Mouse (Mus musculus): ENCODE data around the gene Map4k2. TPM values are rescaled to one million over a fixed set of nuclear protein-coding genes. Genes with fewer than 3 reads are reported as not detected.
A peak's percentile ranks its signal among the peaks of the same experiment; 100 is the strongest.

The Map4k2 gene
- polyA plus RNA-seq, 1 experiment = 10.0 TPM

- TF ChIP-seq MYOG (IDR thresholded peaks at IDR 0.05; ENCODE audit: control insufficient read depth in 1 of 3, insufficient read depth in 1 of 3, insufficient read length in 2 of 3, low read depth in 2 of 3) (no peak), E2F4 (IDR thresholded peaks at IDR 0.05; ENCODE audit: insufficient read depth) (no peak), REST (IDR thresholded peaks at IDR 0.05; ENCODE audit: insufficient read depth, insufficient read length) (no peak), MAX (IDR thresholded peaks at IDR 0.05; ENCODE audit: low read depth) (no peak), POLR2A (IDR thresholded peaks at IDR 0.05; ENCODE audit: insufficient read length, low read depth) (no peak), TCF3 (IDR thresholded peaks at IDR 0.05; ENCODE audit: insufficient read length, low read depth) (no peak), USF1 (IDR thresholded peaks at IDR 0.05; ENCODE audit: low read depth) (no peak), SRF (IDR thresholded peaks at IDR 0.05; ENCODE audit: control insufficient read depth, insufficient read length, low read depth) (no peak), TCF12 (IDR thresholded peaks at IDR 0.05; ENCODE audit: insufficient read depth, poor library complexity, severe bottlenecking) (no peak), CEBPB (IDR thresholded peaks at IDR 0.05; ENCODE audit: insufficient read depth, poor library complexity, severe bottlenecking) (no peak), MYOD1 (IDR thresholded peaks at IDR 0.05; ENCODE audit: control insufficient read depth in 1 of 3, insufficient read length in 2 of 3, low read depth in 2 of 3) (no peak), POLR2AphosphoS2 (IDR thresholded peaks at IDR 0.05; ENCODE audit: insufficient read length, low read depth) (no peak)
- Histone ChIP-seq H3K4me3 (no peak overlapping the region), H3K79me2 (ENCODE audit: control insufficient read depth, insufficient read depth) (peaks cover 11% of the 10 kb centered on the region)
Measured at GRCm38 (mm10) chr19:6376643-6377042, 35.7 kb downstream of the Map4k2 start.

GRCm38 (mm10) chr19:6377327-6378040 lies 36.5 kb downstream of the Map4k2 start:
- Histone ChIP-seq H3K4me2 (ENCODE audit: low read depth) (no peak overlapping the region), H3ac (ENCODE audit: control insufficient read depth, insufficient read length) (no peak overlapping the region), H3K4me3 (no peak overlapping the region), H3K79me2 (ENCODE audit: control insufficient read depth, insufficient read depth) (peaks cover 11% of the 10 kb centered on the region), H3K27me3 (ENCODE audit: control insufficient read depth, insufficient read depth, insufficient read length) (no peaks in the 10 kb centered on the region), H3K36me3 (ENCODE audit: control insufficient read depth, insufficient read depth) (peaks cover 47% of the 10 kb centered on the region)
- TF ChIP-seq REST (IDR thresholded peaks at IDR 0.05; ENCODE audit: insufficient read depth, insufficient read length) (no peak), POLR2AphosphoS2 (IDR thresholded peaks at IDR 0.05; ENCODE audit: insufficient read length, low read depth) (peak; percentile 22)

More at GRCm38 (mm10) chr19:6376643-6377042, 35.7 kb downstream of the Map4k2 start:
- Histone ChIP-seq H3ac (ENCODE audit: control insufficient read depth, insufficient read length) (no peak overlapping the region), H3K27me3 (ENCODE audit: control insufficient read depth, insufficient read depth, insufficient read length) (no peaks in the 10 kb centered on the region), H3K36me3 (ENCODE audit: control insufficient read depth, insufficient read depth) (peaks cover 56% of the 10 kb centered on the region), H3K4me2 (ENCODE audit: low read depth) (no peak overlapping the region)

GRCm38 (mm10) chr19:6380411-6381166 lies 39.7 kb downstream of the Map4k2 start:
- Histone ChIP-seq H3ac (ENCODE audit: control insufficient read depth, insufficient read length) (no peak overlapping the region), H3K36me3 (ENCODE audit: control insufficient read depth, insufficient read depth) (peaks cover 27% of the 10 kb centered on the region), H3K27me3 (ENCODE audit: control insufficient read depth, insufficient read depth, insufficient read length) (no peaks in the 10 kb centered on the region), H3K4me3 (no peak overlapping the region), H3K4me2 (ENCODE audit: low read depth) (no peak overlapping the region), H3K79me2 (ENCODE audit: control insufficient read depth, insufficient read depth) (no peaks in the 10 kb centered on the region)
- TF ChIP-seq SRF (IDR thresholded peaks at IDR 0.05; ENCODE audit: control insufficient read depth, insufficient read length, low read depth) = no peak
- TF ChIP-seq POLR2A (IDR thresholded peaks at IDR 0.05; ENCODE audit: insufficient read length, low read depth) = peak; percentile 14
- peak; percentile 68 for TF ChIP-seq POLR2AphosphoS2 (IDR thresholded peaks at IDR 0.05; ENCODE audit: insufficient read length, low read depth)
- TF ChIP-seq MAX (IDR thresholded peaks at IDR 0.05; ENCODE audit: low read depth) = no peak

- Histone ChIP-seq H3K36me3 (ENCODE audit: control insufficient read depth, insufficient read depth) (peaks cover 26% of the 10 kb centered on the region), H3K79me2 (ENCODE audit: control insufficient read depth, insufficient read depth) (no peaks in the 10 kb centered on the region), H3K27me3 (ENCODE audit: control insufficient read depth, insufficient read depth, insufficient read length) (no peaks in the 10 kb centered on the region), H3K4me3 (no peak overlapping the region), H3ac (ENCODE audit: control insufficient read depth, insufficient read length) (no peak overlapping the region), H3K4me2 (ENCODE audit: low read depth) (no peak overlapping the region)
- TF ChIP-seq POLR2AphosphoS2 (IDR thresholded peaks at IDR 0.05; ENCODE audit: insufficient read length, low read depth) = peak; percentile 33
- no peak for TF ChIP-seq TCF3 (IDR thresholded peaks at IDR 0.05; ENCODE audit: insufficient read length, low read depth)
- TF ChIP-seq MYOG (IDR thresholded peaks at IDR 0.05; ENCODE audit: control insufficient read depth in 1 of 3, insufficient read depth in 1 of 3, insufficient read length in 2 of 3, low read depth in 2 of 3) = no peak
Measured at GRCm38 (mm10) chr19:6381238-6381637, 40.3 kb downstream of the Map4k2 start.

GRCm38 (mm10) chr19:6382323-6382924 lies 41.5 kb downstream of the Map4k2 start:
- Histone ChIP-seq H3K79me2 (ENCODE audit: control insufficient read depth, insufficient read depth) (no peaks in the 10 kb centered on the region), H3K36me3 (ENCODE audit: control insufficient read depth, insufficient read depth) (peaks cover 15% of the 10 kb centered on the region), H3K4me3 (no peak overlapping the region), H3ac (ENCODE audit: control insufficient read depth, insufficient read length) (no peak overlapping the region), H3K4me2 (ENCODE audit: low read depth) (no peak overlapping the region), H3K27me3 (ENCODE audit: control insufficient read depth, insufficient read depth, insufficient read length) (no peaks in the 10 kb centered on the region)
- TF ChIP-seq TCF3 (IDR thresholded peaks at IDR 0.05; ENCODE audit: insufficient read length, low read depth) = no peak
- no peak for TF ChIP-seq POLR2A (IDR thresholded peaks at IDR 0.05; ENCODE audit: insufficient read length, low read depth)
- TF ChIP-seq SRF (IDR thresholded peaks at IDR 0.05; ENCODE audit: control insufficient read depth, insufficient read length, low read depth) = no peak
- TF ChIP-seq TCF12 (IDR thresholded peaks at IDR 0.05; ENCODE audit: insufficient read depth, poor library complexity, severe bottlenecking) = no peak
- TF ChIP-seq POLR2AphosphoS2 (IDR thresholded peaks at IDR 0.05; ENCODE audit: insufficient read length, low read depth) = peak; percentile 32
- no peak for TF ChIP-seq USF1 (IDR thresholded peaks at IDR 0.05; ENCODE audit: low read depth)

All from myocyte (in vitro differentiated cells).